8 mouse cellular contexts compared by ENCODE assay signal in genomic region chr17:42782156-42782757, GRCm38 (mm10). TPM values are rescaled to one million over a fixed set of nuclear protein-coding genes. Genes with fewer than 3 reads are reported as not detected.
DNase-seq lines count a peak whose midpoint lies in the region; ATAC-seq and TF ChIP-seq lines count a peak whose summit lies in the region.

No protein-coding gene starts in this region.

- TF ChIP-seq CTCF in lung, embryonic 14.5 days (IDR thresholded peaks at IDR 0.05; ENCODE audit: low read depth), result peak; percentile 87

- H3K4me2 ChIP-seq in forebrain, embryonic 12.5 days, result no peak overlapping the region
- H3K4me2 ChIP-seq in hindbrain, embryonic 11.5 days (replicated peaks; ENCODE audit: low read depth, low read length), result no peak overlapping the region
- H3K4me2 ChIP-seq in lung, embryonic 14.5 days, result no peak overlapping the region

- H3K4me3 ChIP-seq in forebrain, embryonic 12.5 days (replicated peaks), result no peak overlapping the region
- no peak overlapping the region for H3K4me3 ChIP-seq in hindbrain, embryonic 11.5 days (ENCODE audit: low read depth, low read length)
- no peak overlapping the region for H3K4me3 ChIP-seq in lung, embryonic 14.5 days (ENCODE audit: low read depth, low read length)

- peak; percentile 36 for DNase-seq in MEL-GATA-1-ER (ENCODE audit: extremely low read depth, low read depth)
- DNase-seq in c-Kit-positive CD71-positive TER-119-positive erythroid progenitor cells, embryonic 14.5 days (ENCODE audit: low spot score), result peak; percentile 69
- DNase-seq in hindbrain, embryonic 11.5 days (ENCODE audit: low spot score), result peak; percentile 83
- peak; percentile 64 to 86 for DNase-seq in layer of hippocampus, adult 8-10 months (ENCODE audit: low spot score in 2 of 2)
- peak; percentile 93 for DNase-seq in lung, embryonic 14.5 days
- DNase-seq in ovary, postnatal 14 days (ENCODE audit: low spot score), result peak; percentile 66
- DNase-seq in thymus, postnatal 25 days, result peak; percentile 52

- 58% methylated on average over 7 of the region's 7 CpGs for WGBS in forebrain, embryonic 12.5 days
- WGBS in hindbrain, embryonic 11.5 days, result 63% methylated on average over 7 of the region's 7 CpGs
- 51% methylated on average over 7 of the region's 7 CpGs for WGBS in lung, embryonic 14.5 days

- no peaks in the 10 kb centered on the region for H3K36me3 ChIP-seq in forebrain, embryonic 12.5 days (replicated peaks)
- no peaks in the 10 kb centered on the region for H3K36me3 ChIP-seq in hindbrain, embryonic 11.5 days (ENCODE audit: control insufficient read depth, insufficient read depth, low read length)
- no peaks in the 10 kb centered on the region for H3K36me3 ChIP-seq in lung, embryonic 14.5 days (ENCODE audit: insufficient read depth)

- peak; percentile 83 for ATAC-seq in forebrain, embryonic 12.5 days (ENCODE audit: low FRiP score)
- peak; percentile 86 for ATAC-seq in hindbrain, embryonic 11.5 days (ENCODE audit: low FRiP score)
- ATAC-seq in lung, embryonic 14.5 days (ENCODE audit: insufficient read depth), result peak; percentile 77; the same call in 1 of the 2 replicates

- no peaks in the 10 kb centered on the region for H3K4me1 ChIP-seq in forebrain, embryonic 12.5 days
- H3K4me1 ChIP-seq in hindbrain, embryonic 11.5 days (replicated peaks; ENCODE audit: control insufficient read depth, insufficient read depth, low read length), result no peaks in the 10 kb centered on the region
- no peaks in the 10 kb centered on the region for H3K4me1 ChIP-seq in lung, embryonic 14.5 days (ENCODE audit: insufficient read depth)

- no peak overlapping the region for H3K27ac ChIP-seq in forebrain, embryonic 12.5 days
- H3K27ac ChIP-seq in hindbrain, embryonic 11.5 days (ENCODE audit: low read depth, low read length), result no peak overlapping the region
- no peak overlapping the region for H3K27ac ChIP-seq in lung, embryonic 14.5 days (ENCODE audit: low read depth)

- H3K9me3 ChIP-seq in forebrain, embryonic 12.5 days, result no peaks in the 10 kb centered on the region
- H3K9me3 ChIP-seq in hindbrain, embryonic 11.5 days (ENCODE audit: control insufficient read depth, low read length), result no peaks in the 10 kb centered on the region
- H3K9me3 ChIP-seq in lung, embryonic 14.5 days (ENCODE audit: low read depth, low read length), result no peaks in the 10 kb centered on the region

- no peaks in the 10 kb centered on the region for H3K27me3 ChIP-seq in forebrain, embryonic 12.5 days
- H3K27me3 ChIP-seq in hindbrain, embryonic 11.5 days (ENCODE audit: control insufficient read depth, insufficient read depth, low read length), result no peaks in the 10 kb centered on the region
- no peaks in the 10 kb centered on the region for H3K27me3 ChIP-seq in lung, embryonic 14.5 days (ENCODE audit: insufficient read depth, low read length)

- H3K9ac ChIP-seq in forebrain, embryonic 12.5 days, result no peak overlapping the region
- no peak overlapping the region for H3K9ac ChIP-seq in hindbrain, embryonic 11.5 days (ENCODE audit: low read depth, low read length)
- no peak overlapping the region for H3K9ac ChIP-seq in lung, embryonic 14.5 days

RNA-seq across cellular contexts. Expression of gene Adgrf2, which starts 40.3 kb away (rescaled TPM):
- 0.13 TPM in 1 of 2 replicates, not detected in the other for polyA plus RNA-seq in forebrain, embryonic 12.5 days (2016; fragmentation: Nextera tagmentation; extraction: Ambion mirVana)
- polyA plus RNA-seq in hindbrain, embryonic 11.5 days (2014; fragmentation: Nextera tagmentation; extraction: Ambion mirVana), result not detected in 2 replicates
- total RNA-seq in layer of hippocampus, adult 8-10 months (2022), result 1 to 10 TPM in 1 of 4 experiments, under 1 TPM in 3; 0.34 to 1.3 (median 0.53) TPM
- 0.05 and 0.11 TPM in 2 replicates for polyA plus RNA-seq in lung, embryonic 14.5 days (2014; fragmentation: Nextera tagmentation; extraction: Ambion mirVana)

Comparison
In these comparisons a context has a peak if more than half of its experiments do, and no peak if none do; other contexts are left out.
1. DNase-seq: peak in every context shown above with its lines; median percentile 93 in lung, embryonic 14.5 days; 83 in hindbrain, embryonic 11.5 days; 75 in layer of hippocampus, adult 8-10 months; 69 in c-Kit-positive CD71-positive TER-119-positive erythroid progenitor cells, embryonic 14.5 days; 66 in ovary, postnatal 14 days; 52 in thymus, postnatal 25 days; 36 in MEL-GATA-1-ER.